Mouse (Mus musculus): ENCODE data around the gene Cd200r3. TPM values are rescaled to one million over a fixed set of nuclear protein-coding genes. Genes with fewer than 3 reads are reported as not detected.

Gene Cd200r3
- polyA plus RNA-seq, 2 experiments, result 0.68 to 0.98 TPM

- Histone ChIP-seq H3K9ac (replicated peaks) (no peak overlapping the region), H3K4me2 (ENCODE audit: low read depth) (no peak overlapping the region), H3K27me3 (ENCODE audit: control insufficient read depth, insufficient read depth, low read length) (no peaks in the 10 kb centered on the region), H3K27ac (no peak overlapping the region), H3K4me1 (replicated peaks; ENCODE audit: control insufficient read depth in 2 of 2, insufficient read depth in 2 of 2, low read length in 1 of 2) (peaks cover 0 to 18% of the 10 kb centered on the region in 2 experiments; a peak in 2 of 4 replicates), H3K9me3 (ENCODE audit: control insufficient read depth, low read length) (no peaks in the 10 kb centered on the region), H3K4me3 (ENCODE audit: insufficient read depth in 1 of 2, low read depth in 2 of 2, low read length in 2 of 2) (no peak overlapping the region), H3K36me3 (replicated peaks; ENCODE audit: control insufficient read depth, insufficient read depth, low read depth) (no peaks in the 10 kb centered on the region)
- no peak for TF ChIP-seq CTCF (IDR thresholded peaks at IDR 0.05; ENCODE audit: low read depth)
- TF ChIP-seq EP300 (IDR thresholded peaks at IDR 0.05; ENCODE audit: low read depth), result no peak
- WGBS (ENCODE audit: insufficient replicate concordance), result 30% methylated on average over 6 of the region's 6 CpGs
- DNase-seq (ENCODE audit: low read depth in 3 of 3, low spot score in 3 of 3), result no peak
- no peak for ATAC-seq (ENCODE audit: insufficient read depth)
Measured at GRCm38 (mm10) chr16:44964526-44965374, 21.3 kb downstream of the Cd200r3 start.

- no peak for ATAC-seq (ENCODE audit: insufficient read depth)
- H3K4me3 ChIP-seq (ENCODE audit: insufficient read depth in 1 of 2, low read depth in 2 of 2, low read length in 2 of 2), result no peak overlapping the region
- no peak overlapping the region for H3K9ac ChIP-seq (replicated peaks)
- no peaks in the 10 kb centered on the region for H3K36me3 ChIP-seq (replicated peaks; ENCODE audit: control insufficient read depth, insufficient read depth, low read depth)
- TF ChIP-seq CTCF (IDR thresholded peaks at IDR 0.05; ENCODE audit: low read depth), result no peak
- TF ChIP-seq EP300 (IDR thresholded peaks at IDR 0.05; ENCODE audit: low read depth), result no peak
- H3K4me1 ChIP-seq (replicated peaks; ENCODE audit: control insufficient read depth in 2 of 2, insufficient read depth in 2 of 2, low read length in 1 of 2), result peaks cover 0 to 18% of the 10 kb centered on the region in 2 experiments; a peak in 2 of 4 replicates
- H3K27me3 ChIP-seq (ENCODE audit: control insufficient read depth, insufficient read depth, low read length), result no peaks in the 10 kb centered on the region
- no peak overlapping the region for H3K27ac ChIP-seq
- WGBS (ENCODE audit: insufficient replicate concordance), result 34% methylated on average over 8 of the region's 8 CpGs
- no peak overlapping the region for H3K4me2 ChIP-seq (ENCODE audit: low read depth)
- DNase-seq (ENCODE audit: low read depth in 3 of 3, low spot score in 3 of 3), result no peak
- no peaks in the 10 kb centered on the region for H3K9me3 ChIP-seq (ENCODE audit: control insufficient read depth, low read length)
Measured at GRCm38 (mm10) chr16:44965428-44965827, 21.9 kb downstream of the Cd200r3 start.

GRCm38 (mm10) chr16:44965890-44966289 is 22.4 kb downstream of the Cd200r3 start:
- H3K9ac ChIP-seq (replicated peaks), result no peak overlapping the region
- no peaks in the 10 kb centered on the region for H3K27me3 ChIP-seq (ENCODE audit: control insufficient read depth, insufficient read depth, low read length)
- no peak for DNase-seq (ENCODE audit: low read depth in 3 of 3, low spot score in 3 of 3)
- no peak for ATAC-seq (ENCODE audit: insufficient read depth)
- H3K27ac ChIP-seq, result no peak overlapping the region
- TF ChIP-seq EP300 (IDR thresholded peaks at IDR 0.05; ENCODE audit: low read depth) (no peak), CTCF (IDR thresholded peaks at IDR 0.05; ENCODE audit: low read depth) (no peak)
- no peaks in the 10 kb centered on the region for H3K36me3 ChIP-seq (replicated peaks; ENCODE audit: control insufficient read depth, insufficient read depth, low read depth)
- no peaks in the 10 kb centered on the region for H3K9me3 ChIP-seq (ENCODE audit: control insufficient read depth, low read length)
- no peak overlapping the region for H3K4me3 ChIP-seq (ENCODE audit: insufficient read depth in 1 of 2, low read depth in 2 of 2, low read length in 2 of 2)
- WGBS (ENCODE audit: insufficient replicate concordance), result 54% methylated on average over 3 of the region's 3 CpGs
- peaks cover 0 to 18% of the 10 kb centered on the region in 2 experiments; a peak in 2 of 4 replicates for H3K4me1 ChIP-seq (replicated peaks; ENCODE audit: control insufficient read depth in 2 of 2, insufficient read depth in 2 of 2, low read length in 1 of 2)
- no peak overlapping the region for H3K4me2 ChIP-seq (ENCODE audit: low read depth)

GRCm38 (mm10) chr16:44966891-44967290 is 23.4 kb downstream of the Cd200r3 start:
- DNase-seq (ENCODE audit: low read depth in 3 of 3, low spot score in 3 of 3) (no peak), ATAC-seq (ENCODE audit: insufficient read depth) (no peak)
- Histone ChIP-seq H3K27ac (no peak overlapping the region), H3K9me3 (ENCODE audit: control insufficient read depth, low read length) (no peaks in the 10 kb centered on the region), H3K36me3 (replicated peaks; ENCODE audit: control insufficient read depth, insufficient read depth, low read depth) (no peaks in the 10 kb centered on the region), H3K4me2 (ENCODE audit: low read depth) (no peak overlapping the region), H3K9ac (replicated peaks) (no peak overlapping the region), H3K27me3 (ENCODE audit: control insufficient read depth, insufficient read depth, low read length) (no peaks in the 10 kb centered on the region), H3K4me3 (ENCODE audit: insufficient read depth in 1 of 2, low read depth in 2 of 2, low read length in 2 of 2) (no peak overlapping the region), H3K4me1 (replicated peaks; ENCODE audit: control insufficient read depth in 2 of 2, insufficient read depth in 2 of 2, low read length in 1 of 2) (peaks cover 0 to 17% of the 10 kb centered on the region in 2 experiments; a peak in 2 of 4 replicates)
- TF ChIP-seq EP300 (IDR thresholded peaks at IDR 0.05; ENCODE audit: low read depth), result no peak
- no peak for TF ChIP-seq CTCF (IDR thresholded peaks at IDR 0.05; ENCODE audit: low read depth)
- WGBS (ENCODE audit: insufficient replicate concordance), result 54% methylated on average over 4 of the region's 4 CpGs

GRCm38 (mm10) chr16:44968113-44968512 is 24.6 kb downstream of the Cd200r3 start:
- no peak overlapping the region for H3K4me2 ChIP-seq (ENCODE audit: low read depth)
- ATAC-seq (ENCODE audit: insufficient read depth), result no peak
- no peak overlapping the region for H3K27ac ChIP-seq
- 72% methylated on average over 3 of the region's 3 CpGs for WGBS (ENCODE audit: insufficient replicate concordance)
- H3K4me1 ChIP-seq (replicated peaks; ENCODE audit: control insufficient read depth in 2 of 2, insufficient read depth in 2 of 2, low read length in 1 of 2), result peaks cover 0 to 10% of the 10 kb centered on the region in 2 experiments; a peak in 2 of 4 replicates
- no peaks in the 10 kb centered on the region for H3K36me3 ChIP-seq (replicated peaks; ENCODE audit: control insufficient read depth, insufficient read depth, low read depth)
- H3K9ac ChIP-seq (replicated peaks), result no peak overlapping the region
- no peak overlapping the region for H3K4me3 ChIP-seq (ENCODE audit: insufficient read depth in 1 of 2, low read depth in 2 of 2, low read length in 2 of 2)
- H3K27me3 ChIP-seq (ENCODE audit: control insufficient read depth, insufficient read depth, low read length), result no peaks in the 10 kb centered on the region
- H3K9me3 ChIP-seq (ENCODE audit: control insufficient read depth, low read length), result no peaks in the 10 kb centered on the region
- no peak for DNase-seq (ENCODE audit: low read depth in 3 of 3, low spot score in 3 of 3)
- TF ChIP-seq EP300 (IDR thresholded peaks at IDR 0.05; ENCODE audit: low read depth) (no peak), CTCF (IDR thresholded peaks at IDR 0.05; ENCODE audit: low read depth) (no peak)

All from liver, embryonic 14.5 days (tissue).